Mouse (Mus musculus): ENCODE results near the gene Rpl18a.

The Rpl18a gene

GRCm38 (mm10) chr8:70880546-70880945 is 16.7 kb downstream of the Rpl18a start:
- DNase-seq (ENCODE audit: low spot score), result no peak

GRCm38 (mm10) chr8:70880126-70880525 is 17.1 kb downstream of the Rpl18a start:
- DNase-seq (ENCODE audit: low spot score), result no peak

- DNase-seq (ENCODE audit: low spot score), result no peak
Observed at GRCm38 (mm10) chr8:70879500-70879899, 17.7 kb downstream of the Rpl18a start.

- no peak for DNase-seq (ENCODE audit: low spot score)
Observed at GRCm38 (mm10) chr8:70878178-70878577, 19.0 kb downstream of the Rpl18a start.

GRCm38 (mm10) chr8:70876382-70876781 is 20.8 kb downstream of the Rpl18a start:
- DNase-seq (ENCODE audit: low spot score), result no peak

- DNase-seq (ENCODE audit: low spot score), result no peak
Observed at GRCm38 (mm10) chr8:70874441-70874840, 22.8 kb downstream of the Rpl18a start.

GRCm38 (mm10) chr8:70873364-70873985 is 23.7 kb downstream of the Rpl18a start, which contains the start of gene Ccdc124:
TSS of gene Ccdc124 (minus strand) at chr8:70873935.
- peak; percentile 99 for DNase-seq (ENCODE audit: low spot score)

- DNase-seq (ENCODE audit: low spot score), result no peak
Observed at GRCm38 (mm10) chr8:70872643-70873363, 24.4 kb downstream of the Rpl18a start.

GRCm38 (mm10) chr8:70871195-70871807 is 25.9 kb downstream of the Rpl18a start:
- DNase-seq (ENCODE audit: low spot score), result no peak

GRCm38 (mm10) chr8:70869601-70870041 is 27.6 kb downstream of the Rpl18a start:
- DNase-seq (ENCODE audit: low spot score), result peak; percentile 91

- DNase-seq (ENCODE audit: low spot score), result no peak
Observed at GRCm38 (mm10) chr8:70869199-70869571, 28.0 kb downstream of the Rpl18a start.

GRCm38 (mm10) chr8:70868559-70869198 is 28.5 kb downstream of the Rpl18a start:
- DNase-seq (ENCODE audit: low spot score), result peak; percentile 75

GRCm38 (mm10) chr8:70866566-70866965 is 30.6 kb downstream of the Rpl18a start:
- no peak for DNase-seq (ENCODE audit: low spot score)

- DNase-seq (ENCODE audit: low spot score), result peak; percentile 43
Observed at GRCm38 (mm10) chr8:70866001-70866520, 31.2 kb downstream of the Rpl18a start.

GRCm38 (mm10) chr8:70865350-70866000 is 31.7 kb downstream of the Rpl18a start:
- DNase-seq (ENCODE audit: low spot score), result peak; percentile 100

GRCm38 (mm10) chr8:70864712-70865221 is 32.4 kb downstream of the Rpl18a start:
- peak; percentile 83 for DNase-seq (ENCODE audit: low spot score)

- DNase-seq (ENCODE audit: low spot score), result peak; percentile 45
Observed at GRCm38 (mm10) chr8:70863956-70864711, 33.1 kb downstream of the Rpl18a start.

GRCm38 (mm10) chr8:70862824-70863641 is 34.2 kb downstream of the Rpl18a start, which contains the start of gene Kcnn1:
TSS of gene Kcnn1 (minus strand) at chr8:70863258.
- peak; percentile 52 for DNase-seq (ENCODE audit: low spot score)

GRCm38 (mm10) chr8:70857516-70857915 is 39.7 kb downstream of the Rpl18a start:
- DNase-seq (ENCODE audit: low spot score), result no peak
